Mouse (Mus musculus) layer of hippocampus, adult 8-10 months (tissue): ENCODE results near the gene Erlin1. TPM values are rescaled to one million over a fixed set of nuclear protein-coding genes. Genes with fewer than 3 reads are reported as not detected.

Experiments
- DNase-seq, 2 experiments: peaks; one replicate each; pipeline ENCODE4 v3.0.0; 2022; ENCODE audit warnings: low spot score in 2 of 2
- total RNA-seq, 4 experiments: library from RNA; stranded (reverse); gene quantifications; 2 replicates each; pipeline ENCODE4 v1.2.4; 2022

The Erlin1 gene
- total RNA-seq, 4 experiments from 2014 or later = 21.3 to 25.8 (median 23.0) TPM

DNA sequence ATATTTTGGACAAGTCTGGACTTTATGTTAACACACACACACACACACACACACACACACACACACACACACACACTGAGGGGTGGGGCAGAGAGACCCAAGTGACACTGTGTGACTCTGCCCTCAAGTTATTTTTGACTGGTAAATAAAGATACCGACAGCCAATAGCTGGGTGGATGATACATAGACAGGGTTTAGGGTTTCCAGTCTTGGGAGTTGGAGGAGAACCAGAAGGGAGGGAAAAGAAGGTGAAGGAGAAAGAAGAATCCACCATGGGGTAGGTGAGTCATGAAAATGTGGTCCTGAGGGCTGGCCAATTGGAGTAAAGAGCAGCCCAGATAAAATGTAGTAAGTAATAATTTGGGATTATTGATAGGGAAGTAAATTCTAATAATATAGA lies 69.5 kb downstream of the Erlin1 start:
- no peak for DNase-seq

DNA sequence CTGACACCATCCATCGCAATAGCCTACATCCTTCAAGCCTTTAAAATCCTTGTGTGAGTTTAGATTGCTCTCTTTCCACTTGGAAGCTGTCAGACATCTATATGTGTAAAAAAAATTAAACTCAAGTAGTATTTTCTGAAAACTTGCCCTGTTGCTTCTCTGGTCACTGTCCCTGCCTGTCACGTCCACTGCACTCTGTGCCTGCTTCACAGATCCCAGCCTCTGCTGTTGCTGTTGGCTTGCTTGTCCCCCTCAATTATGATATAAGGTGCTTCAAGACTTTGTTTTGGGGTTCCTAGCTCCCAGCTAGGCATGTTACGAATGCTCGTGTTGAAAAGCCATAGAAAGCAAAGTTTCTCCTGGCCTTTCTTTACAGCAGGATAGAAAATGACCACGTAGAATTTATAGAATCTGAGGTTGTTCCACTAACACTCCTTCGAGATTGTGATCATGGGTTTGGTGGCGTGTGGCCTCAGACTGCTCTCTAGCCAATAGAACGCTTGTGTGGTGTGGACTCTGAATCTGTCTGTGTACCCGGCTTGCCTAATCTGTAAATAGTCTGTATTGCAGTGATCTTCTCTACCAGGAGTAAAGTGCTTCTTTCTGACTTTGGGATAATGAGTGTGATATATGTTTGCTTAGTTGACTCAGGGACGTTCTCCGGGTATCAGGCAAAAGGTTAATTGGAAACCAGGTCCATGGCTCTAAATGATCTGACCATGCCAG lies 70.6 kb downstream of the Erlin1 start:
- no peak for DNase-seq

DNA sequence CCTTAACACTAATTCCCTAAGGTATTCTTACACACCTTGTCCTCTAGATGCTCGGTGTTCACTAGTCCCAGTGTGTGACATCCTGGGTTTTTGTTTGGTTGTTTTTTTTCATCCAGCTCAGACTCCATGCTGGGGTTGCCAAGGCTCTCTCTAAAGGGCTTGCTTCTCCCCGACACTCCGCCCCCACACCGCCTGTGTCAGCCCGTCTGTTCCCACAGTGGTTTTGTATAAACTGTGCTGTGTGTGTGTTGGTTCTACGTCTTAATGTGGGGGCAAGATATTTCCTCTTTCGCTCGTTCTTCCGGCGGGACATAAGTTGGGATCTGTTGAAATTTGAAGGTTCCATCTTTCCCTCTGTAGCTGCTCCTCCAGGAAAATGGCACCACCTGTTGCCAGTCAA lies 71.5 kb downstream of the Erlin1 start:
- DNase-seq = peak; percentile 71 to 85

DNA sequence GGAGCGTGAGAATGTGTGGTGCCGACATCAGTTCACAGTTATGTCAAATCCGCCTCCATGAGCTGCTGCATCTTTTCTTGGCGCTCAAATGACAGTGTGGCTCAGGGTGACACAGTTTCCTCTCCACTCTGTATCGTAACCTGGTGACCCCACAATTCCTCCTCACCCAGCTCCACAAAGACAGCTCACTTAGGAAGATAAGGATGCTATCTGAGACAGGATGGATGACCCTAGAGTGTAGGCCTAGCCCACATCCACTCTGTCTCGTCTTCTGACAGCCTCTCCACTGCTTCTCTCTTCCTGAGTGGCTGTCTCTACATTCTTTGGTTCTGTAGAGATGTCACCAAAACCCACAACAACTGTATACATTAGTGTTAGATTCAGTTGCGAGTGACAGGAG lies 74.2 kb downstream of the Erlin1 start:
- no peak for DNase-seq

DNA sequence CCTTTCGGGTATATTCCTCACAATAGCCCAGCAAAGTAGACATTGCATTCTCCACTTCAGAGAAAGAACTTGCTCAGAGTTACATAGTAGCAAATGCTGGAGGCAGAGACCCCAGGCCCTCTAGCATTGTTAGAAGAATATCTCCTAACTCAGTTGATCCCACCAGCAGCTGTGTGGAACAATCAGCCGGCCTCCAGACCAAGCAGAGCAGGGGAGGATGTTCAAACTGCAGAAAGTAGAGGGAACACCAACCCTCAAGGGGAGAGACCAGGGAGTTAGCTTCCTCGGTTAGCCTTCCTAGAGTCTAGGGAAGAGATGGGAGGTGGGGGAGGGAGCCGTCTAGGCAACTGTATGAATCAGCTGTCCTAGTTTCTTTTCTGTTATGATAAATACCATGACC lies 77.1 kb downstream of the Erlin1 start:
- DNase-seq = no peak

DNA sequence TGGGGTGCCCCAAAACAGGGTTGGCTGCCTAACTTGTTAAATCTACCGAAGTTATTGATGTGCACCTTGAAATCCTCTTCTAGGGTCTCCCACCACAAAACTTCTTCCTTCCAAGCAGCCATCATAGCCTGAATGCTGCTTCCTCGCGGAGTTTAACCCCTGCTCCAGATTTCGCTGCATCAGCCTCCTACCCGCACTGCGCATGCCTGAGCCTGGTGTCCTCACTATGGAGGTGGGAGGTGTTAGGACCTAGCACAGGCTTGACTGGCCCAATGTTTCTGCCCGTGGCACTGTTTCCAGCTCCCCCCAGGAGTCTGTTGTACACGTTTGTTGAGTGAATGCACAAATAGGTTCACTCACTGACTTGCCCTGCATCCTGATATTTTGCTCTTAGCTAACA lies 79.2 kb downstream of the Erlin1 start:
- no peak for DNase-seq

DNA sequence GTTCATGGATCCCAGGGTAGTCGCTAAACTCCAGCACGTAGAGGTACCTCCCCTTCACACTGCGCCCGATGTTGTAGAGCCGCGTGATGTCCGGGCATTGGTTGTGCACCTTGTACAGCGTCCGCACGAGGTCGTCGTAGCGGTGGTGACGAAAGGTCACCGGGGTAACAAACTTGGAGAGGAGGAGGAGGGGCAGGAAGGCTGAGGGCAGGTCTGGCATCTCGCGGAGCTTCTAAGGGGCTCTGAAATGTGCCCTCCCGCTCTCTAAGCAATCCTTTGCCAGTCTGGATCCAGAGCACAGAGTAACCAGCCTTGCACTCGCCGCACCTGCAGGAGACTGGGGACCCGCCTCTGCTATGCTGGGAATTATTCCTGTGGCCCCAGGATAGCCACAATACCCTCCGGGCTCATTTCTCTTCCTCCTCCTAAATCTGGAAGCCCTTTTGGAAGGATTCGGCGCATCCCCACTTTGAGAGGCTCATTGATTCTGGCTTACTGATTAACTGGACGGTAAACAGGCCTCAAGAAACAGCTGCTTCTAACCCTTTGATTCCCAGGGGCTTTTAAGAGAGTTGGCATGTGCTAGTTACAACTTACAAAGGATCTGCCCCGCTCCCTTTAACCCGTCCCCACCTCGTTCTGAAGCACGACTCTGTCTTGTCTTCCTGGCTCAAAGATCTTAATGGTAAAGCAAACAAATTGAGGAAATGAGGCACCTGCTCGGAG lies 83.4 kb downstream of the Erlin1 start, which contains the start of gene Cpn1:
Gene Cpn1, minus strand, starts transcription at position 488 of the 726 bp plus-strand sequence.
- no peak for DNase-seq

Other genes with a start within 250 kb of the Erlin1 start
- 10 to 100 TPM; 10.8 to 13.3 (median 11.7) TPM for gene Dnmbp, start 129.6 kb downstream of the Erlin1 start, total RNA-seq
- under 1 TPM in 3 of 4 experiments, not detected in 1; 0.27 to 0.37 (median 0.34) TPM for gene Cpn1, start 83.2 kb downstream of the Erlin1 start, total RNA-seq
- not detected for gene Cyp2c23, start 40.6 kb downstream of the Erlin1 start, total RNA-seq
- 10 to 100 TPM; 42.6 to 64.1 (median 51.9) TPM for gene Chuk, start 37.7 kb upstream of the Erlin1 start, total RNA-seq
- 10 to 100 TPM; 19.1 to 21.2 (median 19.9) TPM for gene Cwf19l1, start 66.1 kb upstream of the Erlin1 start, total RNA-seq
- 10 to 100 TPM; 55.5 to 72.3 (median 59.8) TPM for gene Bloc1s2, start 76.7 kb upstream of the Erlin1 start, total RNA-seq
- gene Pkd2l1, start 122.7 kb upstream of the Erlin1 start, total RNA-seq = under 1 TPM; 0.26 to 0.64 (median 0.34) TPM
- 1 to 10 TPM; 2.7 to 4.1 (median 3.2) TPM for gene Scd3, start 133.5 kb upstream of the Erlin1 start, total RNA-seq
- gene Scd2, start 223.9 kb upstream of the Erlin1 start, total RNA-seq = 100 to 1,000 TPM; 662 to 773 (median 703) TPM